Mouse (Mus musculus) forebrain, postnatal 0 days (tissue): Measurements from ENCODE around the gene Ryr1. TPM values are rescaled to one million over a fixed set of nuclear protein-coding genes. Genes with fewer than 3 reads are reported as not detected.
A peak's percentile ranks its signal among the peaks of the same experiment; 100 is the strongest.

Experiments
- ATAC-seq: fragments of 200-750 bp; cut with Nextera tagmentation; 2 replicates; pipeline ENCODE4 v1.8.0; 2017; ENCODE audit warnings: mild to moderate bottlenecking, moderate library complexity
- DNase-seq: peaks from one replicate; pipeline ENCODE4 v3.0.0-alpha.2; 2015
- H3K27ac ChIP-seq: fragments of 300-500 bp; sonication (generic); 2 replicates; pipeline ENCODE4 v1.5.1; 2014; ENCODE audit warnings: low read depth, mild to moderate bottlenecking, antibody characterized with exemption, low read length, moderate library complexity, mixed read lengths
- H3K27me3 ChIP-seq: fragments of 300-500 bp; sonication (generic); 2 replicates; pipeline ENCODE4 v1.6.1; 2014; ENCODE audit warnings: mild to moderate bottlenecking, low read length, mixed read lengths; ENCODE audit not compliant: insufficient read depth
- H3K36me3 ChIP-seq: fragments of 300-500 bp; sonication (generic); 2 replicates; pipeline ENCODE4 v1.6.1; 2014; ENCODE audit warnings: mild to moderate bottlenecking, moderate library complexity; ENCODE audit not compliant: insufficient read depth
- H3K4me1 ChIP-seq: fragments of 300-500 bp; sonication (generic); 2 replicates; pipeline ENCODE4 v1.6.1; 2014; ENCODE audit warnings: antibody characterized with exemption; ENCODE audit not compliant: insufficient read depth
- H3K4me2 ChIP-seq: fragments of 300-500 bp; sonication (generic); 2 replicates; pipeline ENCODE4 v1.6.1; 2014; ENCODE audit warnings: low read depth, mild to moderate bottlenecking, moderate library complexity
- H3K4me3 ChIP-seq: fragments of 300-500 bp; sonication (generic); 2 replicates; pipeline ENCODE4 v1.5.1; 2014; ENCODE audit warnings: low read depth, low read length, mixed read lengths
- H3K9ac ChIP-seq: fragments of 300-500 bp; sonication (generic); 2 replicates; pipeline ENCODE4 v1.6.1; 2014; ENCODE audit warnings: mild to moderate bottlenecking
- H3K9me3 ChIP-seq: fragments of 300-500 bp; sonication (generic); 2 replicates; pipeline ENCODE4 v1.6.1; 2016; ENCODE audit warnings: low read length
- CTCF ChIP-seq: sonication (generic); IDR thresholded peaks from 2 replicates; pipeline ENCODE4 v1.5.1; 2016; ENCODE audit warnings: antibody characterized with exemption, control low read depth, low read depth
- WGBS: fragments of 180-500 bp; shearing (Covaris S2); extraction: QIAGEN DNeasy Blood & Tissue Kit; methylation state at CpG from one replicate; pipeline ENCODE4 v1.1.7; 2014; 5-methylcytosine and 5-hydroxymethylcytosine counted together
- polyA plus RNA-seq: library from polyadenylated mRNA; unstranded; fragments of >200 nt; fragmentation: Nextera tagmentation; extraction: Ambion mirVana; gene quantifications from 2 replicates; pipeline ENCODE4 v1.2.1, GENCODE M21; 2015
- total RNA-seq: library from RNA; depleted of rRNA; stranded (reverse); fragments of >200 nt; gene quantifications from 2 replicates; pipeline ENCODE4 v1.2.3, GENCODE M21; 2014

The Ryr1 gene
- total and polyA plus RNA-seq, 2 experiments from 2014 or later, result 4.6 to 8.8 TPM

DNA sequence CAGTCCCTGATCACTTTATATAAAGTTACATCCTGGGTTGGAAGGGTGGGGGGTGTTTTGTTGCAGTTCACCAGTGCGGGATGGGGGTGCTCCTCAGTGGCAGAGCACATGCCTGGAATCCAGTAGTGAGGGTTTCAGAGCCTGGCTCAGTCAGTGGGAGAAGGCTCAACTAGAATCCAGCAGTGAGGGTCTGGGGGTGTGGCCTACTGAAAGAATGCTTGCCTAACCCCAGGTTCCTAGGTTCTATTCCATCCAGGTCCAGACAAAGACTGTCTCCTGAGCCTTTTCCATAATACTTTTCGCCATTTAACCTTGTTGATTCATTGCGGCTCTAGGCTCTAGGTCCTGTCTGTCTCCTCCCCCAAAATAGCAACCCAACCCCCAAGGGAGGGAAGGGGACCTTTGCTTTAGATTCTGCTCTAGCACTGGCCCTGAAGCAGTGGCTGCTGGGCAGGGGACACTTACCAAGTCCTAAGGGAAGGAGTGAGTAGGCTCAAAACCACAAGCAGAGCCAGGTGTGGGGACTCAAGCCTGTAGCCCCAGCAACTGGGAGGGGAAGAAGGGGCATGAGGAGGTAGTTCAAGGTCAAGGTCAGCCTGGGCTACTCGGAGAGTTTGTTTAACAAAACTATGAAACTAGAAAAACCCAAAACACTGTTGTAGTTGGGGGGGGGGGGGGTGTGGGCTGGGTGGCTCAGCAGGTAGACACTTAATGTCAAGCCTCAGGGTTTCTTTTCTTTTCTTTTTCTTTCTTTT is 158.1 kb downstream of the Ryr1 start:
- Histone ChIP-seq H3K4me2 (no peak overlapping the region), H3K4me1 (no peaks in the 10 kb centered on the region; the same call in 1 of the 2 replicates), H3K27ac (no peak overlapping the region), H3K36me3 (peaks cover 4% of the 10 kb centered on the region; the same call in 1 of the 2 replicates), H3K9me3 (no peaks in the 10 kb centered on the region), H3K9ac (no peak overlapping the region), H3K27me3 (no peaks in the 10 kb centered on the region), H3K4me3 (no peak overlapping the region)
- TF ChIP-seq CTCF, result no peak
- ATAC-seq, result no peak
- WGBS, result 74% methylated on average over 4 of the region's 4 CpGs
- DNase-seq, result no peak

DNA sequence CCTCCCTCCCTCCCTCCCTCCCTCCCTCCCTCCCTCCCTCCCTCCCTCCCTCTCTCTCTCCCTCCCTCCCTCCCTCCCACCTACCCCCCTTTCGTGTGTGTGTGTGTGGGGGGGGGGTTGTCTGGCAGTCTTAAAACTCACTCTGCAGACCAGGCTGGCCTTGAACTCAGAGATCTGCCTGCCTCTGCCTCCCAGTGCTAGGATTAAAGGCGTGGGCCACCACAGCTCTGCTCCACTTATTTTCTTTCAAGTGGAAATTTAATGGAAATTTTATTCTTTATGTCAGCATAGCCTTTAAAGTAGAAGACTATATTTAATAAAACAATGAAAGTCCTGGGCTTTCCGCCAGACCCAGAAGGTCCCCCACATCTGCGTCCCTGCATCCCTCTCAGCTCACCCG is 158.8 kb downstream of the Ryr1 start:
- peaks cover under 1% of the 10 kb centered on the region for H3K4me1 ChIP-seq
- no peaks in the 10 kb centered on the region for H3K9me3 ChIP-seq
- H3K4me2 ChIP-seq, result no peak overlapping the region
- ATAC-seq, result no peak
- H3K36me3 ChIP-seq, result peaks cover 4% of the 10 kb centered on the region; the same call in 1 of the 2 replicates
- H3K27me3 ChIP-seq, result no peaks in the 10 kb centered on the region
- no peak for DNase-seq
- no peak for TF ChIP-seq CTCF
- H3K27ac ChIP-seq, result no peak overlapping the region
- 71% methylated on average over 4 of the region's 5 CpGs for WGBS
- no peak overlapping the region for H3K4me3 ChIP-seq
- H3K9ac ChIP-seq, result no peak overlapping the region

DNA sequence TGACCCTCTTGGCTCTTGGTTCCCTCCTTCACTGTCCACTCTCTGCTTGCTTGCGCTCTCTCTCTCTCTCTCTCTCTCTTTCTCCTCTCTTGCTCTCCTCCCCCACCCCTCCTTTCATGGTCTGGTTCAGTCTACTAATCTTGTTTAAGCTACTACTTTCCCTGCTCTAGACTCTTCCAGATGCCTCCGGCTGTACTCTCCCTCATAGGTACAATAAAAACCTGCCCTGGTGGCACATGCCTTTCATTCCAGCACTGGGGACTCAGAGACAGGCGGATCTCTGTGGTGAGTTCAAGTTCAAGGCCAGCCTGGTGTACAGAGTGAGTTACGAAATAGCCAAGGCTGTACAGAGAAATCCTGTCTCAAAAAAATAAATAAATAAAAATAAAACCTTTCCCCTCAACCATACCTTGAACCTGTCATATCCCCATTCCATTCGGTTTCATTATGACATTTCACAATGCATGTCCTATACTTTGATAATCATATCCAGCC is 159.6 kb downstream of the Ryr1 start:
- Histone ChIP-seq H3K4me3 (no peak overlapping the region), H3K9ac (no peak overlapping the region), H3K27me3 (no peaks in the 10 kb centered on the region), H3K9me3 (no peaks in the 10 kb centered on the region), H3K27ac (no peak overlapping the region), H3K4me2 (no peak overlapping the region), H3K36me3 (no peaks in the 10 kb centered on the region), H3K4me1 (peaks cover 7% of the 10 kb centered on the region)
- TF ChIP-seq CTCF, result no peak
- ATAC-seq, result no peak
- WGBS, result 82% methylated on average over 5 of the region's 5 CpGs
- no peak for DNase-seq

DNA sequence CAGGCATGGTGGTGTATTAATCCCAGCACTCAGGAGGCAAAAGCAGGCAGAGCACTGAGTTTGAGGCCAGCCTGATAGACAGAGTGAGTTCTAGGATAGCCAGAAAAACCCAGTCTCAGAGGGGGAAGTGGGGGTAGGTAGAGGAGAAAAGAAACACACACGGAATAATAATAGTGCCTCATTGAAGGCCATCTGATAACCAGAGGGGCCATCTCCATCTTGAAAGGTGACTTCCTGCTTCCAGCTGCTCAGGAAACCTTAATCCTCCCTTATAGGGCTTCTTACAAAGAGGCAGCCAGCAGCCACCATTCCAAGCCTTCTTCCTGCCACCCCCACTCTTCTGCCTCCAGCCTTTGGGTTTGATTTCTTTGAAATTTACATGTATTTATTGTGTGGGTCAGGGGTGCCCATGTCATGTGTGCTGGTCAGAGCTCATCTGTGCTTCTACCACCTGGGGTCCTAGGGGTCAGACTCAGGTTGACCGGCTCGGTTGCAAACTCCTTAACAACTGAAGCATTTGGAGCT is 161.5 kb downstream of the Ryr1 start:
- no peak for ATAC-seq
- no peaks in the 10 kb centered on the region for H3K36me3 ChIP-seq
- no peak overlapping the region for H3K4me2 ChIP-seq
- no peaks in the 10 kb centered on the region for H3K9me3 ChIP-seq
- H3K27ac ChIP-seq, result no peak overlapping the region
- H3K4me3 ChIP-seq, result no peak overlapping the region
- WGBS, result 80% methylated on average over 3 of the region's 3 CpGs
- peaks cover 15% of the 10 kb centered on the region for H3K4me1 ChIP-seq
- no peaks in the 10 kb centered on the region for H3K27me3 ChIP-seq
- H3K9ac ChIP-seq, result no peak overlapping the region
- DNase-seq, result no peak
- no peak for TF ChIP-seq CTCF

DNA sequence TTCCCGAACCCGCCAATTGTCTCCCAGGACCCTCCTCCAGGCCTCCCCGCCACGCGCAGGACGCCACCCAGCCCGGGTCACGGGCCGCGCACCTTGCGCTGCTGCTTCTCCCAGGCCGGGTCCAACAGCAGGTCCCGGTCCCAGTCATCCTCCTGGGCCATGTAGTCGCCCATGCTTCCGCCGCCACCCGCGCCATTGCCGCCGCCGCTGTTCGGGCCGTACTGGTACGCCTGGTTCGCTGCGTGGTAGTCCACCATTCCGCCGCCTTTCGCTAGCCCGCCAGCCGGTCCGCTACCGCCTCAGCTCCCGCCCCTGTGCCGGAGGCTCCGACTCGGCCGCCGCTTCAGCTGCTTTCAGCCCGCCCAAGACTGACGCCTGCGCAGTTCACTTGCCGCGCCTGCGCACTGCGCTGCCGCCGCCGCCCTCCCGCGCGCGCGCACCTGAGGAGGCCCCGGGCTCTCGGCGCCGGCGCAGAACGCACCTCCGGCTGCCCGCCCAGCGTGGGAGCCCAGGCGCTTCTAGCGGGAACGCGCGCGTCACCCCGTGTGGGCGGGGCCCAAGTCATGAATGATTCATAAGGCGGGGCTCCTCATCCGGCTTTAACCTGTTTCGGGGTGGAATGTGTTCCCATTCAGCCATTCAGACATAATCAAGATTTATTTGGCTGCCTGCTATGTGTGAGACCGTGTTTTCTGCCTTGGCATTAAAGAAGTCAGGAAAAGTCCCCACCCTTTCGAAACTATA is 162.9 kb downstream of the Ryr1 start, which contains the start of gene Actn4:
TSS of gene Actn4 (minus strand) at position 414 of the 744 bp plus-strand sequence.
- Histone ChIP-seq H3K36me3 (no peaks in the 10 kb centered on the region), H3K9ac (peak within 1 kb of the TSS; percentile 93), H3K27me3 (no peaks in the 10 kb centered on the region), H3K4me3 (peak within 1 kb of the TSS; percentile 88), H3K4me2 (peak within 1 kb of the TSS; percentile 78), H3K27ac (peak within 1 kb of the TSS; percentile 91), H3K9me3 (no peaks in the 10 kb centered on the region), H3K4me1 (peaks cover 15% of the 10 kb centered on the region)
- 3% methylated on average over 76 of the region's 76 CpGs for WGBS
- peak; percentile 100 for DNase-seq
- peak; percentile 96 for ATAC-seq
- TF ChIP-seq CTCF, result no peak

DNA sequence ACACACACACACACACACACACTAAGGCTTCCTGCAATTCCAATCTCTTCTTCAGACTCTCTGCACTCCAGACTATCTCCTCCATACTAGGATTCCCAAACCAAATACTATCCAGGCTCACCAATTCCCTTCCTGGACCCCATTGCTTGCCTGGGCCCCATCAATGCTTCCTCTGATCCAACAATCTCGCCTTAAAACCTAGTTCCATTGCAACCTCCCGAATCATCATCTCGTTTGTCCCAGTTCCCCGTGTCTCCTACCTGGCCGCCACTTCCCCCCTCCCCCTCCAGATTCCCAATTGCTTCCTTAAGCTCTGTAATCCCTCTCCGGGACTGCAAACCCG is 163.4 kb downstream of the Ryr1 start:
- peaks cover 15% of the 10 kb centered on the region for H3K4me1 ChIP-seq
- ATAC-seq (no peak), DNase-seq (no peak)
- H3K4me2 ChIP-seq, result peak overlapping the region; percentile 78
- H3K9me3 ChIP-seq, result no peaks in the 10 kb centered on the region
- TF ChIP-seq CTCF, result no peak
- H3K27ac ChIP-seq, result peak overlapping the region; percentile 87
- peak overlapping the region; percentile 93 for H3K9ac ChIP-seq
- WGBS, result 1% methylated on average over 7 of the region's 7 CpGs
- H3K27me3 ChIP-seq, result no peaks in the 10 kb centered on the region
- H3K4me3 ChIP-seq, result peak overlapping the region; percentile 88
- no peaks in the 10 kb centered on the region for H3K36me3 ChIP-seq
